Mouse (Mus musculus) heart, embryonic 16.5 days (tissue): ENCODE data around the gene E2f4. TPM values are rescaled to one million over a fixed set of nuclear protein-coding genes. Genes with fewer than 3 reads are reported as not detected.
A peak's percentile ranks its signal among the peaks of the same experiment; 100 is the strongest.

ENCODE experiments used
- ATAC-seq: fragments of 200-750 bp; cut with Nextera tagmentation; replicated peaks from 2 replicates; pipeline ENCODE4 v1.8.0; 2017; ENCODE audit warnings: moderate number of reproducible peaks; ENCODE audit not compliant: insufficient read depth, low FRiP score; ENCODE audit errors: extremely low read depth
- H3K27ac ChIP-seq: fragments of 300-500 bp; sonication (generic); 2 replicates; pipeline ENCODE4 v1.5.1; 2014; ENCODE audit warnings: mild to moderate bottlenecking, low read length, control low read depth, moderate library complexity
- H3K27me3 ChIP-seq: fragments of 300-500 bp; sonication (generic); 2 replicates; pipeline ENCODE4 v1.6.1; 2014; ENCODE audit warnings: low read length, mixed read lengths; ENCODE audit not compliant: control insufficient read depth, insufficient read depth
- H3K36me3 ChIP-seq: fragments of 300-500 bp; sonication (generic); 2 replicates; pipeline ENCODE4 v1.6.1; 2014; ENCODE audit not compliant: control insufficient read depth, insufficient read depth
- H3K4me1 ChIP-seq: fragments of 300-500 bp; sonication (generic); 2 replicates; pipeline ENCODE4 v1.6.1; 2014; ENCODE audit warnings: low read length, mixed read lengths; ENCODE audit not compliant: control insufficient read depth, insufficient read depth
- H3K4me2 ChIP-seq: fragments of 300-500 bp; sonication (generic); 2 replicates; pipeline ENCODE4 v1.6.1; 2014; ENCODE audit warnings: low read depth, mild to moderate bottlenecking, control low read depth, low read length
- H3K4me3 ChIP-seq: fragments of 300-500 bp; sonication (generic); 2 replicates; pipeline ENCODE4 v1.5.1; 2014; ENCODE audit warnings: mild to moderate bottlenecking, control low read depth, low read length
- H3K9ac ChIP-seq: fragments of 300-500 bp; sonication (generic); 2 replicates; pipeline ENCODE4 v1.6.1; 2014; ENCODE audit warnings: low read length, control low read depth
- H3K9me3 ChIP-seq: fragments of 300-500 bp; sonication (generic); replicated peaks from 2 replicates; pipeline ENCODE4 v1.6.1; 2016; ENCODE audit warnings: low read length; ENCODE audit not compliant: control insufficient read depth
- WGBS: fragments of 180-500 bp; shearing (Covaris S2); extraction: QIAGEN DNeasy Blood & Tissue Kit; methylation state at CpG from one replicate; pipeline ENCODE4 v1.1.7; 2014; 5-methylcytosine and 5-hydroxymethylcytosine counted together
- polyA plus RNA-seq: library from polyadenylated mRNA; unstranded; fragments of >200 nt; fragmentation: Nextera tagmentation; extraction: Ambion mirVana; gene quantifications from 2 replicates; pipeline ENCODE4 v1.2.1, GENCODE M21; 2015

The E2f4 gene
- polyA plus RNA-seq, 1 experiment from 2014 or later, result 61.1 TPM

DNA sequence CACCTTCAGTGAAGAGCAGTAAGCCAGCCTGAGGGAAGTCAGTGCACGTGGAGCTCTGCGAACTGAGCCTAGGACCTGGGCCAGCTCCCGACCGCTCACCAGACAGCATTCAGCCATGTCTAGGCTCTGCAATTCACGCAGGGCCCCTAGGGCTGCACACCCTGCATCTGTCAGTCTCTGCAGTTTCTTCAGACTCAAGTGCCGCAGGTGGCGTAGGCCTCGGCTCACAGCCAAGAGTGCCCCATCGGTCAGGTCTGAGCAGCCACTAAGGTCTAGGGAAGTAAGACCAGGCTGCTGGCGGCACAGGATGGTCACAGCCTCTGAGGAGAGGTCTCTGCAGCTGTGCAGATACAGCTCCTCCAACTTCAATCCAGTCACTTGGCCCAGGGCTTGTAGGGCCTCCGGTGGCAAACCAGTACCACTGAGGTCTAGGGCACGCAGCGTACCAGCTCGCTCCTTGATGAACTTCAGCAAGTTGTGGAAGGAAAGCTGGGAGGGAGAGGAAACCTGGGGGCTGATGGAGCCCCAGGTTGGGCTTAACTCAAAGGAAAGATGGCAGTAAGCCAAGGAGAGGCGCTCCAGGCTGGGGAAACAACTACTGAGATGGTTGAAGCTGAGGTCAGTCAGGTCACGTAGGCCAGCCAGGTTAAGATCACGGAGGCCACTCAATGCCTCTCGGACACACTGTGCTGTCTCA lies 17.8 kb downstream of the E2f4 start:
- no peak overlapping the region for H3K9ac ChIP-seq
- no peaks in the 10 kb centered on the region for H3K27me3 ChIP-seq
- peaks cover 27% of the 10 kb centered on the region for H3K4me1 ChIP-seq
- no peak overlapping the region for H3K4me3 ChIP-seq
- H3K27ac ChIP-seq, result no peak overlapping the region
- WGBS, result 75% methylated on average over 18 of the region's 18 CpGs
- H3K36me3 ChIP-seq, result peaks cover 6% of the 10 kb centered on the region; the same call in 1 of the 2 replicates
- no peak overlapping the region for H3K4me2 ChIP-seq
- ATAC-seq, result no peak
- H3K9me3 ChIP-seq, result no peaks in the 10 kb centered on the region

DNA sequence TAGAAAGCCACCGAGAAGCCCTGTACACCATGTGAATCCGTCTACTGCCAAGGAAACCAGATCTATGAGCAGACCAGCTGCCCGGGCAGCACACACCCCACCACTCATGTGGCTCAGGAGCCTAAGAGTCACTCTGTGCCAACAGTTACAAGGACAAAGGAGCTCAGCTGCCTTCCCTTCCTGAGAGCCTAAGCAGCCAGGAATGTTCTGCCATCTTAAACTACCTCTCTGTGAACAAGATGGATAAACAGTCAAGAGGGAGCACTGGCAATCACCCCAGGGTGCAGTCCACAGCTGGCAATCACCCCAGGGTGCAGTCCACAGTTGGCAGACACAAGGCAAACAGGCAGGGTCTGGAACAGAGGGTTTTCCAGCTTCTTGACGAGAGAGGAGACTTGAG lies 20.5 kb downstream of the E2f4 start:
- ATAC-seq, result no peak
- Histone ChIP-seq H3K9ac (no peak overlapping the region), H3K4me1 (peaks cover 26% of the 10 kb centered on the region), H3K4me3 (no peak overlapping the region), H3K27ac (peak overlapping the region; percentile 61), H3K36me3 (peaks cover 7% of the 10 kb centered on the region), H3K9me3 (no peaks in the 10 kb centered on the region), H3K4me2 (no peak overlapping the region), H3K27me3 (no peaks in the 10 kb centered on the region)
- 79% methylated on average over 4 of the region's 4 CpGs for WGBS

DNA sequence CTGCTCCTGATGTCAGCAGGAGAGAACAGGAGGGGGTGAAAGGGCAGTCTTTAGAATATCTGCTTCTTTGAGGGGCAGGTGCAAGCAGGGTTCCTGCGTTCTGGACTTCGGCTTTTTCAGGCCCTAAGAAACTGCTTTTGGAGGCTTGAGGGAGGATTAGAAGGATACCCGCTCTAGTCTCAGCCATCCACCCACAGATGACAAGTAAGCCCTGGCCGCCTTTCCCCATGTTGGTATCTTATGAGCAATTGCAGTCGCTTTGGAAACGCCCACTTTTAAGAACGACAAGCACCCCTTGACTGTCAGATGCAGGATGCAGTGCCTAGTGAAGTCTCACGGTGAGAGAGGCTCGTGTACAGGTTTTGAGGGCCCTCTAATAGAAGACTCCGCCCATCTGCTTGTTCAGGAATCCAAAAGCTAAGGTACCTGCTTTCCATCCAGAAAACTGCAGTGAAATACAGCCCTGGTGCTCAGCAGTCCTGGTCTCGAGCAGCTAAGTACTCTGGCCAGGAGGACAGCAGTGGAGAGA lies 21.3 kb downstream of the E2f4 start:
- 81% methylated on average over 11 of the region's 11 CpGs for WGBS
- Histone ChIP-seq H3K9me3 (no peaks in the 10 kb centered on the region), H3K27ac (no peak overlapping the region), H3K27me3 (no peaks in the 10 kb centered on the region), H3K36me3 (peaks cover 10% of the 10 kb centered on the region), H3K4me2 (no peak overlapping the region), H3K9ac (no peak overlapping the region), H3K4me1 (peaks cover 18% of the 10 kb centered on the region), H3K4me3 (no peak overlapping the region)
- no peak for ATAC-seq

DNA sequence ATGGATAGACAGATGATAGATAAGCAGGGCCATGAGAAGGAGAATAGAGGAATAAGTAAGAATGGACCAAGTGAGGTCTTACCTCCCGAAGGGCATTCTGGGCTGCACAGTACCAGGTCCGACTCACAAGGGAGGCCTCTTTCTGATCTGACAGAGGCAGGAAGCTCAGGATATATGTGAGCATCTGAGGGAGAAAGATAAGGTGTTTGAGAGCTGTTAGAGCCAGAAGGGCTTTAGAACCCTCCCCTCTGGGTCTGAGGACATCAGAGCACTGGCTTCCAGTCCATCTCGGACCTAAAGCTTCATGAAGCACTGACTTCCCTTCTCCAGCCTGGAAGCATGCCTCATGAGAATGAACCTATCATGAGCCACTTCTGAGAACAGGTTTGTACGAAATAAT lies 25.7 kb downstream of the E2f4 start:
- no peak overlapping the region for H3K27ac ChIP-seq
- H3K9me3 ChIP-seq, result no peaks in the 10 kb centered on the region
- H3K4me2 ChIP-seq, result no peak overlapping the region
- peaks cover 17% of the 10 kb centered on the region for H3K4me1 ChIP-seq
- H3K9ac ChIP-seq, result no peak overlapping the region
- H3K27me3 ChIP-seq, result no peaks in the 10 kb centered on the region
- peaks cover 11% of the 10 kb centered on the region for H3K36me3 ChIP-seq
- ATAC-seq, result no peak
- H3K4me3 ChIP-seq, result no peak overlapping the region
- 80% methylated on average over 4 of the region's 4 CpGs for WGBS

DNA sequence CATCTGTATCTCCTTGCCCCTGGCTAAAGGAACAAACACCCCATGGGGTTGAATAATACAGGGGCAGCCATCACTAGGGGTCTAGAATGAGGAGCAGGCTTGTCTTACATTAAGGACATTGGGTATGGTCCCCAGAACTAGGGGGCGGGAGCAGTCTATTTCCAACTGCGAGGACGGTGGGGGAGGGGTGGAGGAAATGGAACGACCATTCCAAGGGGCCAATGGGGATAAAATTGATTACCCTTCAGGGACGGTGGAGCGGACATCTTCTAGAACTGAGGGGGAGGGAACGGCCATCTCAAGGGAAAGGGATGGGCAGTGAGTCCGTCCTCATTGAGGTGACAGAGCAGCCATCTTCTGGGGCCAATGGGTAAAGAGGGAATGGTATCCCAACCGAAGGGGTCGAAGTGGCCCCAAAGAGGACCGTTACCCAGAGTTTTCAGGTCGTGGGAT lies 28.2 kb downstream of the E2f4 start:
- under 1% methylated on average over 12 of the region's 12 CpGs for WGBS
- Histone ChIP-seq H3K4me1 (peaks cover 17% of the 10 kb centered on the region), H3K36me3 (peaks cover 32% of the 10 kb centered on the region), H3K27ac (peak overlapping the region; percentile 86), H3K27me3 (no peaks in the 10 kb centered on the region), H3K9me3 (no peaks in the 10 kb centered on the region), H3K9ac (peak overlapping the region; percentile 97), H3K4me2 (peak overlapping the region; percentile 96), H3K4me3 (peak overlapping the region; percentile 96)
- ATAC-seq, result no peak

DNA sequence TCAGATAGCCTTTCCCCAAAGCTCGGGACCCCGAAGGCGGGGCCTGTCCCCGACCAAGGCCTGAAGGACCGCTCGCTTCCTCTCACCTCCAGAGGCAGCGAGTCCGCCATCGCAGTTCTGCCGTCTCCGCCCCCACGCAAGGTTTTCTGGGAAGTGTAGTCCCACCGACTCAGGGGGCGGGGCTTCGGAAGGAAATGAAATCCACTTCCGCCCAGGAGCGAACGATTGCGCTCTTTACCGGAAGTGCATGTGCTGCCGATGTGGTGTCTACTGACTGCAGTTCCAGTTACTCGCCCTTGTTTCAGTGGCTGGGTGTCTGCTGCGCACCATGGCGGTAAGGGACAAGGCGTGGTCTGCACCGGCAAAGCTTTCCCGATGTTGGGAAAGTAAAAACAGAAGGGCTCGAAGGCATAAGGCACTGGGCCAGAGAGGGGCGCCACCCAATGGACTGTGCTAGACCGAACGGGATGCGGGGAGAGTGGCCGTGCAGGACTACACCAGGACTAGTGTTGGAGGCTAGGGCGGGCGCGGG lies 28.7 kb downstream of the E2f4 start, which contains the start of the genes Lrrc29 and Tmem208:
Lrrc29 (minus strand) TSS at position 138 of the 532 bp plus-strand sequence.
Tmem208 (plus strand) TSS at position 214 of the 532 bp plus-strand sequence.
- under 1% methylated on average over 36 of the region's 36 CpGs for WGBS
- ATAC-seq, result peak; percentile 92

DNA sequence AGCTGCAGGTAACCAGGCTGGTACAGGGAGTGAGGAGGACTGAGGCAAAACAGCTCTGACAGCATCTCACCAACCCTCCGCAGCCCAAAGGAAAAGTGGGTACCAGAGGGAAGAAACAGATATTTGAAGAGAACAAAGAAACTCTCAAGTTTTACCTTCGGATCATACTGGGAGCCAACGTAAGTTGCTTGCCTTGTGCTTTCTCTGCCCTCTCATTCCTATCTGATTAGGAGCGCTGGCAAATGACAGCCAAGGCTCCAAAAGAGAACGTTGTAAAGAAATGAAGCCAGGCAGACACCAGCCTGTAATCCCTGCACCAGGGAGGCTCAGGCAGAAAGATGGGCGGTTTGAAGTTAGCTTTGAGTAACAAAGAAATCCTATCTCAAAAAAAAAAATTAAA lies 29.5 kb downstream of the E2f4 start:
- ATAC-seq, result no peak
- H3K27me3 ChIP-seq, result no peaks in the 10 kb centered on the region
- peak overlapping the region; percentile 87 for H3K27ac ChIP-seq
- H3K4me3 ChIP-seq, result peak overlapping the region; percentile 96
- peak overlapping the region; percentile 97 for H3K9ac ChIP-seq
- 26% methylated on average over 6 of the region's 6 CpGs for WGBS
- H3K4me1 ChIP-seq, result peaks cover 17% of the 10 kb centered on the region
- H3K36me3 ChIP-seq, result peaks cover 40% of the 10 kb centered on the region
- H3K4me2 ChIP-seq, result peak overlapping the region; percentile 81
- no peaks in the 10 kb centered on the region for H3K9me3 ChIP-seq

More for the DNA sequence above, 28.7 kb downstream of the E2f4 start, which contains the start of the genes Lrrc29 and Tmem208:
- Histone ChIP-seq H3K27ac (peak within 1 kb of the TSS; percentile 87), H3K9me3 (no peaks in the 10 kb centered on the region), H3K4me3 (peak within 1 kb of the TSS; percentile 96), H3K4me1 (peaks cover 17% of the 10 kb centered on the region), H3K36me3 (peaks cover 34% of the 10 kb centered on the region), H3K9ac (peak within 1 kb of the TSS; percentile 97), H3K27me3 (no peaks in the 10 kb centered on the region), H3K4me2 (peak within 1 kb of the TSS; percentile 96)

DNA sequence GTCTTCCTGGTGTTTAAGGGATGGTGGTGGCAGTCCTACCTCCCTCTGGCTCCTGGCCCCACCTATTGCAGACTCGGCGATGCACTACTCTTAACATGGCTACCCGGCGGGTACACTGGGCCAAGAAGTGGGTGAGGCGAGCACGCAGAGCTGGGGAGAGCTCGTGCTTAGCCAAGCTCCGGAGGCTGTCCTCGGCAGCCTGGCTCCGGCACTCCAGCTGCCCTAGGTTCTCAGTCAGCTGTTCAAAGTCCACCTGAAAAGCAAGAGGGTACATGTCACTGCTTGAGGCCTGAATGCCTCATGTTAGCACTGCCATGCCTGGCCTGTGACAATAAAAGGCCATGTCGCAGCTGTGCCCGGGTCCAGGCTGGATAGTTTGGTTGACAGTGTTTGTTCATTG lies 32.9 kb downstream of the E2f4 start:
- Histone ChIP-seq H3K9ac (no peak overlapping the region), H3K4me1 (peaks cover 13% of the 10 kb centered on the region), H3K36me3 (peaks cover 50% of the 10 kb centered on the region), H3K4me3 (no peak overlapping the region), H3K4me2 (no peak overlapping the region), H3K27ac (no peak overlapping the region), H3K27me3 (no peaks in the 10 kb centered on the region), H3K9me3 (no peaks in the 10 kb centered on the region)
- 94% methylated on average over 12 of the region's 12 CpGs for WGBS
- ATAC-seq, result no peak

DNA sequence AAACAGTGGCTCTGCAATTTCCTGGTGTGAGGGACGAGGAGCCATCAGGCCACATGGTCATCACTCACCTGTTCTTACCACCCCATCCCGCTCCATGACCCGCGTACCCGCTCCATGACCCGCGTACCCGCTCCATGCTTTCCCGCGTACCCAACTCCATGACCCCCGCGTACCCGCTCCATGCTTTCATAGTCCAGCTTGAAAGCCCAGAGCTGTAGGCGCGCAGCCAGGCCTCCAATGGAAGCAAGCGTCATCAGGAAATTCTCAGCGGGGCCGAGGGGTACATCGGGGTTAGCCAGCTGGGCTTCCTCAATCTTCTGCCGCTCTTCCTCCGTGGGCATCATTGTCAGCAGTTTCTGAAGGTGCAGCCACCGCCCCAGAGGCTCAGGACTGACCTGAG lies 34.0 kb downstream of the E2f4 start:
- WGBS, result 92% methylated on average over 22 of the region's 22 CpGs
- no peak overlapping the region for H3K4me2 ChIP-seq
- no peak overlapping the region for H3K27ac ChIP-seq
- no peak for ATAC-seq
- H3K36me3 ChIP-seq, result peaks cover 60% of the 10 kb centered on the region
- no peak overlapping the region for H3K4me3 ChIP-seq
- no peak overlapping the region for H3K9ac ChIP-seq
- peaks cover 9% of the 10 kb centered on the region for H3K4me1 ChIP-seq
- H3K27me3 ChIP-seq, result no peaks in the 10 kb centered on the region
- no peaks in the 10 kb centered on the region for H3K9me3 ChIP-seq
